Mouse (Mus musculus): ENCODE measurements at regions not wholly inside any gene's neighbourhood (a gene's known extent, or its start where the extent isn't known, plus 50 kb on each side); places are given as distances from the start of the nearest gene placed in this dataset.

GRCm38 (mm10) chr8:7709406-7709805 lies 951.6 kb downstream of the Efnb2 start:
- TF ChIP-seq KAT2A (conservative IDR thresholded peaks at IDR 0.05; ENCODE audit: low read depth, low read length) (no peak), E2F4 (IDR thresholded peaks at IDR 0.05; ENCODE audit: borderline replicate concordance, low read depth, low read length) (no peak), POLR2A (IDR thresholded peaks at IDR 0.05; ENCODE audit: control insufficient read depth in 1 of 2, insufficient read depth in 1 of 2, low read depth in 1 of 2, low read length in 2 of 2, poor library complexity in 1 of 2) (no peak), MAX (IDR thresholded peaks at IDR 0.05; ENCODE audit: low read length) (no peak), USF2 (IDR thresholded peaks at IDR 0.05; ENCODE audit: borderline replicate concordance in 1 of 2, insufficient read depth in 1 of 2, low read depth in 1 of 2, low read length in 2 of 2) (no peak), CTCF (IDR thresholded peaks at IDR 0.05 in 2 of 3, conservative IDR thresholded peaks at IDR 0.05 in 1 of 3; ENCODE audit: control insufficient read depth in 1 of 3, insufficient read depth in 1 of 3, low read depth in 2 of 3, low read length in 3 of 3, poor library complexity in 1 of 3, severe bottlenecking in 1 of 3) (no peak), BHLHE40 (IDR thresholded peaks at IDR 0.05; ENCODE audit: borderline replicate concordance, low read depth, low read length) (no peak), POLR2AphosphoS5 (IDR thresholded peaks at IDR 0.05; ENCODE audit: borderline replicate concordance, low read depth, low read length) (no peak), SIN3A (IDR thresholded peaks at IDR 0.05; ENCODE audit: low read length) (no peak), ZC3H11A (IDR thresholded peaks at IDR 0.05; ENCODE audit: low read depth, low read length) (no peak), MAZ (IDR thresholded peaks at IDR 0.05; ENCODE audit: low read depth, low read length) (no peak), EP300 (IDR thresholded peaks at IDR 0.05; ENCODE audit: low read depth in 1 of 2, low read length in 2 of 2) (no peak), USF1 (IDR thresholded peaks at IDR 0.05; ENCODE audit: low read depth, low read length) (no peak), NELFE (IDR thresholded peaks at IDR 0.05; ENCODE audit: low read depth, low read length) (no peak)
